Mouse (Mus musculus) bone marrow, adult 2 months (tissue): ENCODE measurements around the gene Bsg.

Source experiments
- CTCF ChIP-seq: fragments of 200-500 bp; IDR thresholded peaks from 2 replicates; pipeline ENCODE4 v1.5.1; 2011; ENCODE audit warnings: low read length, control low read depth; ENCODE audit not compliant: control insufficient read depth, insufficient read depth
- POLR2A ChIP-seq: fragments of 200-500 bp; IDR thresholded peaks from 2 replicates; pipeline ENCODE4 v1.6.1; 2011; ENCODE audit warnings: low read depth, mild to moderate bottlenecking, control low read depth, low read length, borderline replicate concordance; ENCODE audit not compliant: control insufficient read depth

DNA sequence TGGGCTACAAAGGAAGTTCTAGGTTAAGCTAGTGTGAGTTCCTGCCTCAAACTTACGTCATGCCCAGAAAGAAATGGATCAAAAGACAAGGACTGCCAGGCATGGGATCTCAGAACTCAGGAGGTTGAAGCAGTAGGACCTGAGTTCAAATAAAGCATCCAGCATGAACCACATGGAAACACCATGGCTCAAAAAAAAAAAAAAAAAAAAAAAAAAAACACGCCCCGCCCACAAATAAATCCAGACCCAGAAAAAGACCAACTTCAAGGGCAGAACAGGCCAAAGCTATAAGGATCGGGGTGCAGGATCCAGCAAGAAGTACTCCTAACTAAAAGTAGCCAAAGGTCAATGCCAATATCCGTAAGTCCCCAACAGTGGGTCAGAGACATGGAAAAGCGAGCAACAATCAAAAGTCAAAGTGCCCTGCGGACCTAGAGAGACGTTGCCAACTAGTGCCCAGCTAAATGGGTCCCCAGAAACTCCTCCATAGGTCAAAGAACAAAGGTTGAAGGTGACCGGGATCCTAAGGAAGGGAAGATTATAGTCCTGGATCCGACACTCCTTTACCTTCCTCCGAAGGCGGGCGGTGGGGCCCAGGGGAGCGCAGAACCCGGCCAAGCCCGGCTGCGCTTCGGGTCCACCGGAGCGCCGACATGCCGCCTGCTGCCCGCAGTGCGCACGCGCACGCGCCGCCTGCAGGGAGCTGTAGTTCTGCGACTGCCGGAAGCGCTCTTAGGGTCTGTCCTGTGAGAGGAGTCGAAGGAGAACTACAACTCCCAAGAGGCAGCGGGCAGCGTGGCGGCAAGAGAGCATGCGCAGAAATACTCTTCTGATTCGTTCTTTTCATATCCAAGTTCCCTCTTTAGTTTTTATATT, 41.8 kb downstream of the Bsg start, which contains the start of gene Polrmt:
- TF ChIP-seq CTCF (peak; percentile 33; the same call in 1 of the 2 replicates), POLR2A (peak; percentile 64)
